Mouse (Mus musculus) midbrain, embryonic 12.5 days (tissue): ENCODE measurements at regions not wholly inside any gene's neighbourhood (a gene's known extent, or its start where the extent isn't known, plus 50 kb on each side); places are given as distances from the start of the nearest gene placed in this dataset.

Experiments used
- ATAC-seq: fragments of 200-750 bp; cut with Nextera tagmentation; 2 replicates; pipeline ENCODE4 v1.8.0; 2017; ENCODE audit warnings: low read depth, moderate TSS enrichment, moderate library complexity; ENCODE audit not compliant: low FRiP score
- H3K27ac ChIP-seq: fragments of 300-500 bp; sonication (generic); replicated peaks from 2 replicates; pipeline ENCODE4 v1.5.1; 2016; ENCODE audit warnings: mild to moderate bottlenecking
- H3K27me3 ChIP-seq: fragments of 300-500 bp; sonication (generic); 2 replicates; pipeline ENCODE4 v1.6.1; 2016; ENCODE audit warnings: mild to moderate bottlenecking
- H3K36me3 ChIP-seq: fragments of 300-500 bp; sonication (generic); 2 replicates; pipeline ENCODE4 v1.6.1; 2016
- H3K4me1 ChIP-seq: fragments of 300-500 bp; sonication (generic); 2 replicates; pipeline ENCODE4 v1.6.1; 2016
- H3K4me2 ChIP-seq: fragments of 300-500 bp; sonication (generic); replicated peaks from 2 replicates; pipeline ENCODE4 v1.6.1; 2016; ENCODE audit warnings: mild to moderate bottlenecking, moderate library complexity
- H3K4me3 ChIP-seq: fragments of 300-500 bp; sonication (generic); 2 replicates; pipeline ENCODE4 v1.5.1; 2016; ENCODE audit warnings: mild to moderate bottlenecking
- H3K9ac ChIP-seq: fragments of 300-500 bp; sonication (generic); replicated peaks from 2 replicates; pipeline ENCODE4 v1.6.1; 2016; ENCODE audit warnings: mild to moderate bottlenecking, moderate library complexity
- H3K9me3 ChIP-seq: fragments of 300-500 bp; sonication (generic); 2 replicates; pipeline ENCODE4 v1.6.1; 2016; ENCODE audit warnings: mild to moderate bottlenecking
- WGBS: fragments of 180-500 bp; shearing (Covaris S2); methylation state at CpG from one replicate; pipeline ENCODE4 v1.1.7; 2016; 5-methylcytosine and 5-hydroxymethylcytosine counted together

GRCm38 (mm10) chr10:48149875-48150274 lies 1638.7 kb downstream of the Grik2 start:
- WGBS = 89% methylated on average over 2 of the region's 2 CpGs
- H3K27me3 ChIP-seq = no peaks in the 10 kb centered on the region
- H3K9ac ChIP-seq = no peak overlapping the region
- no peak overlapping the region for H3K4me2 ChIP-seq
- no peak overlapping the region for H3K27ac ChIP-seq
- H3K4me1 ChIP-seq = no peaks in the 10 kb centered on the region
- H3K4me3 ChIP-seq = no peak overlapping the region
- no peak for ATAC-seq
- H3K36me3 ChIP-seq = no peaks in the 10 kb centered on the region
- no peaks in the 10 kb centered on the region for H3K9me3 ChIP-seq

DNA sequence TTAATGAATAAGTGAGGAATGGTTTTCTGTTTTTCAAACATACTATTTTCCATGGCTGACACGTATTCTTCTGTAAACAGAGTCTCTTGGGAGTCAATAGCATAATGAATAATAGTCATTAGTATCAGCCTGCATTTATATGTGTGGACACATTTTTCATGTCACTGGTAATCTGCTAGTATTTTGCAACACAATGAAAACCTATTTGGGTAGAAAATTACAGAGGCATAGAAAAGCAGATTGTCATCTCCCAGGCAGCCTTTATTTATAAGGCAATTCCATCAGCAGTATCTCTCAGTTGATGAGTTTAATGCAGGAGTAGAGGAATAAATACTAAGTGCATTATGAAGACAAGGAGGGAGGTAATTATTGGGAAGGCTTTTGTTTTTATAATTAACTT lies 1652.9 kb downstream of the Grik2 start:
- no peak overlapping the region for H3K9ac ChIP-seq
- H3K27ac ChIP-seq = no peak overlapping the region
- peak; percentile 38; the same call in 1 of the 2 replicates for ATAC-seq
- H3K4me3 ChIP-seq = no peak overlapping the region
- WGBS = 38% methylated on average over 1 of the region's 1 CpGs
- H3K4me2 ChIP-seq = no peak overlapping the region
- no peaks in the 10 kb centered on the region for H3K36me3 ChIP-seq
- no peaks in the 10 kb centered on the region for H3K27me3 ChIP-seq
- H3K4me1 ChIP-seq = no peaks in the 10 kb centered on the region
- H3K9me3 ChIP-seq = no peaks in the 10 kb centered on the region
